Mouse (Mus musculus) lung, adult 2 months (tissue): ENCODE data around the gene Ghr. TPM values are rescaled to one million over a fixed set of nuclear protein-coding genes. Genes with fewer than 3 reads are reported as not detected.

Source experiments
- DNase-seq: peaks from one replicate; pipeline ENCODE4 v3.0.0; 2022
- H3K4me1 ChIP-seq: fragments of 200-500 bp; 2 replicates; pipeline ENCODE4 v1.6.1; 2011; ENCODE audit warnings: low read length; ENCODE audit not compliant: control insufficient read depth, insufficient read depth
- H3K4me3 ChIP-seq: fragments of 200-500 bp; replicated peaks from 2 replicates; pipeline ENCODE3; 2011; ENCODE audit warnings: low read depth, mild to moderate bottlenecking, control low read depth, low read length; ENCODE audit errors: extremely low read depth
- CTCF ChIP-seq: fragments of 200-500 bp; IDR thresholded peaks from 2 replicates; pipeline ENCODE4 v1.5.1; 2011; ENCODE audit warnings: mild to moderate bottlenecking, low read length, control low read depth; ENCODE audit not compliant: insufficient read depth
- POLR2A ChIP-seq: fragments of 200-500 bp; IDR thresholded peaks from 2 replicates; pipeline ENCODE4 v1.6.1; 2011; ENCODE audit warnings: low read depth, mild to moderate bottlenecking, control low read depth, low read length, borderline replicate concordance; ENCODE audit errors: extremely low read depth
- WGBS: fragments of 180-500 bp; shearing (Covaris S2); methylation state at CpG from one replicate; pipeline ENCODE4 v1.1.7; 2018; 5-methylcytosine and 5-hydroxymethylcytosine counted together
- polyA plus RNA-seq: library from polyadenylated mRNA; depleted of rRNA; stranded (reverse); fragments of >200 nt; gene quantifications from 2 replicates; pipeline ENCODE4 v1.2.3, GENCODE M21; 2012

Gene Ghr
- polyA plus RNA-seq, 1 experiment, result 30.4 TPM

GRCm38 (mm10) chr15:3544289-3544688 is 39.0 kb downstream of the Ghr start:
- DNase-seq, result no peak
- TF ChIP-seq CTCF, result no peak
- TF ChIP-seq POLR2A, result no peak
- Histone ChIP-seq H3K4me1 (no peaks in the 10 kb centered on the region), H3K4me3 (no peak overlapping the region)
- 85% methylated on average over 2 of the region's 2 CpGs for WGBS

GRCm38 (mm10) chr15:3536309-3536900 is 46.9 kb downstream of the Ghr start:
- WGBS, result 58% methylated on average over 3 of the region's 3 CpGs
- Histone ChIP-seq H3K4me1 (no peaks in the 10 kb centered on the region), H3K4me3 (no peak overlapping the region)
- DNase-seq, result no peak
- TF ChIP-seq POLR2A (no peak), CTCF (no peak)

GRCm38 (mm10) chr15:3514027-3514426 is 69.3 kb downstream of the Ghr start:
- Histone ChIP-seq H3K4me3 (no peak overlapping the region), H3K4me1 (peaks cover 2% of the 10 kb centered on the region; the same call in 1 of the 2 replicates)
- no peak for DNase-seq
- TF ChIP-seq CTCF, result no peak
- TF ChIP-seq POLR2A, result no peak
- WGBS, result 38% methylated on average over 1 of the region's 1 CpGs

- DNase-seq, result no peak
- Histone ChIP-seq H3K4me3 (no peak overlapping the region), H3K4me1 (peaks cover 7% of the 10 kb centered on the region)
- TF ChIP-seq POLR2A (no peak), CTCF (no peak)
- 37% methylated on average over 1 of the region's 1 CpGs for WGBS
Measured at GRCm38 (mm10) chr15:3512380-3512779, 70.9 kb downstream of the Ghr start.

- Histone ChIP-seq H3K4me3 (no peak overlapping the region), H3K4me1 (peaks cover 7% of the 10 kb centered on the region)
- DNase-seq, result no peak
- 68% methylated on average over 2 of the region's 2 CpGs for WGBS
- TF ChIP-seq CTCF, result no peak
- TF ChIP-seq POLR2A, result no peak
Measured at GRCm38 (mm10) chr15:3511639-3512171, 71.6 kb downstream of the Ghr start.

- Histone ChIP-seq H3K4me3 (no peak overlapping the region), H3K4me1 (peaks cover 7% of the 10 kb centered on the region)
- no peak for DNase-seq
- TF ChIP-seq POLR2A (no peak), CTCF (no peak)
- WGBS, result 66% methylated on average over 3 of the region's 3 CpGs
Measured at GRCm38 (mm10) chr15:3509089-3509488, 74.2 kb downstream of the Ghr start.

GRCm38 (mm10) chr15:3507329-3507728 is 76.0 kb downstream of the Ghr start:
- no peak for DNase-seq
- Histone ChIP-seq H3K4me3 (no peak overlapping the region), H3K4me1 (peaks cover 7% of the 10 kb centered on the region)
- TF ChIP-seq POLR2A (no peak), CTCF (no peak)
- WGBS, result 95% methylated on average over 2 of the region's 2 CpGs

- Histone ChIP-seq H3K4me3 (no peak overlapping the region), H3K4me1 (peaks cover 5% of the 10 kb centered on the region)
- TF ChIP-seq POLR2A, result no peak
- TF ChIP-seq CTCF, result no peak
- DNase-seq, result no peak
- 31% methylated on average over 5 of the region's 5 CpGs for WGBS
Measured at GRCm38 (mm10) chr15:3504700-3505099, 78.6 kb downstream of the Ghr start.

GRCm38 (mm10) chr15:3501683-3502082 is 81.6 kb downstream of the Ghr start:
- no peaks in the 10 kb centered on the region; the same call in none of the 2 replicates for H3K4me1 ChIP-seq
- no peak for DNase-seq
- WGBS, result 72% methylated on average over 3 of the region's 3 CpGs
- TF ChIP-seq POLR2A (no peak), CTCF (no peak)
- H3K4me3 ChIP-seq, result no peak overlapping the region

- Histone ChIP-seq H3K4me3 (no peak overlapping the region), H3K4me1 (no peaks in the 10 kb centered on the region; the same call in none of the 2 replicates)
- 68% methylated on average over 1 of the region's 1 CpGs for WGBS
- no peak for DNase-seq
- TF ChIP-seq POLR2A, result no peak
- no peak for TF ChIP-seq CTCF
Measured at GRCm38 (mm10) chr15:3499020-3499419, 84.3 kb downstream of the Ghr start.
